Mouse (Mus musculus) heart, postnatal 0 days (tissue): ENCODE measurements around the gene Ephb4.

Experiments
- CTCF ChIP-seq: IDR thresholded peaks from 2 replicates; pipeline ENCODE4 v1.5.1; 2016; ENCODE audit warnings: antibody characterized with exemption, control low read depth, low read depth
- EP300 ChIP-seq: IDR thresholded peaks from 2 replicates; pipeline ENCODE4 v1.6.1; 2016; ENCODE audit warnings: antibody characterized with exemption, low read depth

DNA sequence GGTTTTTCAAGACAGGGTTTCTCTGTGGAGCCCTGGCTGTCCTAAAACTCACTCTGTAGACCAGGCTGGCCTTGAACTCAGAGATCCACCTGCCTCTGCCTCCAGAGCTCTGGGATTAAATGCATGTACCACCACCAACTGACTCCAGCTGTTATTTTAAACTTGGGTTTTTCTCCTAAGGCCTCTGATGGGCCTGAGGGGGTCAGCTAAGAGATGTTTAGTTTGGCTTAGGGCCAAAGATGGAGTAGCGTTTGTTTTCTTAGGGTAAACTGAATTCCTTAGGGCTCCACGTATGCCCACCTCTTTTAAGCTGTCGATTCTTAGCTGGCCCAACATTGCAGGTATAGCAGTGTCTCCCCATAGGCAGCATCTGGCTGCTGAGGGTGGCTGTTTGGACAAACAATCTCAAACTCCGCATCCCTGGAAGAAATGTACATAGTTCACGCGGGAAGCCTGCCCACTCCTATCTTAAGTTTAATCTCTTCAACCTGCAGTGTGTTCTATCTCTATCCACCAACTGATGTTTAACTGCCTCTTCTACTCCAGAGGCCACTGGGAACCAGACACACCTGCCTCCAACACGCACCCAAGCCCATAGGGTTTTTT lies 7.4 kb upstream of the Ephb4 start:
- TF ChIP-seq EP300: no peak
- TF ChIP-seq CTCF: no peak
